Mouse (Mus musculus) ovary, adult 18-20 months (tissue): ENCODE measurements around the gene Noxa1.

Experiments
- DNase-seq: peaks from one replicate; pipeline ENCODE4 v3.0.0; 2022; ENCODE audit warnings: low spot score, mixed read lengths

Gene Noxa1

DNA sequence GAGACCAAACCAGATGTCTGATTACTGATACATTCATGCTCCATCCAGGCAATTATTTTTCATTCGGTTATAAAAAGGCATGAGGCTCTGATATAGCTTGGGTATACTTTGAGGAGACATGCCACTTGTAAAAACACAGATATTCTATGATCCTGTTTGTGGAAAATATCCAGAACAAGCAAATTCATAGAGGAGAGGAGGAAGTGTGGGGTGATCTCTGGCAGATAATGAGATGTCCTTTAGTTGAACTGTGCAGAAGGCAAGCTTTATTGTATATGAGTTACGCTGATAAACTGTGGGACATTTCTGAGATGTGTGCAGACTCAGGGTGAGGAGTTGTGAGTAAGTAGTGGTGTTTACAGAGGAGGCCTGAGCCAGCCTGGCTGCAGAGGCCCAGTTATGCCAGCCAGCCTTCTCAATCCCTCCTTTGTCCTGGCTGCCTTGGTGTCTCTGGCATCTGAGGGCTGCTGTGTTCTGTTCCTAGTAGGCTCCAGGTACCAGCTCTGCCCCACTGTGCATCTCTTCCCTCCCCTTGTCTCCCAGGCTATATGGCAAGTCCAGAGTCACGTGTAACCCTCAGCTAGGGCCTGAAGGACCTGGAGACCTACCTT is 3.2 kb upstream of the Noxa1 start:
- no peak for DNase-seq

DNA sequence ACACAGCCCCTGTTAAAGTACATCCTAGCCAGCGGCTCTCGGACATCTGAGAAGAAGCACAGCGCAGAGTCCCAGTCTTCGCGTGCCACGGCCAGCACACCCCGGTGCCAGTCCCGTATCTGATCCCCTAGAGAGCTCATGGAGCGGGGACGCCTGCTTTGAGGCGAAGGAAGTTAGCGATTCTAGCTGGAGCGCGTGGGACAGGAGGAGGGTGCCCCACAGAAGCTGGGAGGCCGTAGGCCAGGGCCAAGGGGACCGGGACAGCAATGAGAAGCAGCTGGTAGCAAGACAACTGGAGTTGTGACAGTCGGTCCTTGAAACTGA is 202 bp downstream of the Noxa1 start:
- DNase-seq: no peak

DNA sequence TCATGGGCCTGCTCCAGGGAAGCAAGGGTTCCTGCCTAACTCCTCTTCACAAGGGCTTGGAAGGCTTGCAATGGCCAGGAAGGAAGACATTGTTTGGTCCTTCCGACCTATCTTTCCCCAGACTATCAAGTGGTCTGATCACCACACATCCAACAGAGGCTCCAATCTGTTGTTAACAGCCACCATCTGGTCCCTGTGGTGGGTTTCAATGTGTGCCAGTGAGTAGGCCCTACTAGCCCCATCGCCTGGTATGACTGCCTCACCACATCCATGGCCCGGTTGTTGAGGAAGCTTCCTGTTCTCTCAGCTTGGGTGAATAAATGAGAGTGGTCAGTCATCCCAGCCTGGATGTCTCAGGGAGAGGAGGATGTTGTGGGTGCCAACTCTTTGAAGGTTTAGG is 6.3 kb downstream of the Noxa1 start:
- DNase-seq: no peak

DNA sequence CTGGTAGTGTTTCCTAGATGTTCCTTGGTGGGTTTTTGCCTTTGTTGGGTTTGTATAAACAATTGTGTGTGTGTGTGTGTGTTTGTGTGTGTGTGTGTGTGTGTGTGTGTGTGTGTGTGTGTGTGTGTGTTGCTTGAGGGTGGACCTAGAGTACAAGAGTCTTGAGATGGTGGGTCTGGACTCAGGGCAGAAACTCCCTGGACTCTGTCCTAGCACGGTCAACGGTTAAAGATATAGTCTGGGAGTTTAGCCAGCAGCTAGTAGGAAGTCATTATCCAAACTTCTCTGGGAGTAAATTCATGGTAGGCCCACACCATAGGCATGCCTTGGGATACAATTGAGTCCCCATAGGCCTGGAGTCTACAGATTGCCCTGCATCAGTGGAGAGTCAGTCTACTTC is 7.1 kb downstream of the Noxa1 start:
- DNase-seq: no peak

DNA sequence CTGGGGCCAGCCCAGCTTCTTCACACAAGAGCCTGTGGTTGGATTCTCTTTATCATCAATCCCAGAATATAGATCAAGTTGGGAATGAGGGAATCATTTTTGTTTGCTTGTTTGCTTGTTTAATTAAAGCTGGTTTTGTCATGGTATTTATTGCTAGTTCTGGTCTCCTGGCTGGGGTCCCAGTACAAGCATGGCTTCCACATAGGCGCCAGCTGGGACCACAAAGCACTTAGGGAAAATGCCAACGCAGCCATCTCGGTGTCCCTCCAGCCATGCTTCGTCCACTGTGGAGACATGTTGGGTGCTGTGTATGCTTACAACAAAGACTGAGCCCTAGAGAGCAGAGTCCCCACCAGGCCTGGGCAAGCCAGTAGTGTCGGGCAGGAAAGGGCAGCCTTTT is 9.4 kb downstream of the Noxa1 start:
- no peak for DNase-seq

DNA sequence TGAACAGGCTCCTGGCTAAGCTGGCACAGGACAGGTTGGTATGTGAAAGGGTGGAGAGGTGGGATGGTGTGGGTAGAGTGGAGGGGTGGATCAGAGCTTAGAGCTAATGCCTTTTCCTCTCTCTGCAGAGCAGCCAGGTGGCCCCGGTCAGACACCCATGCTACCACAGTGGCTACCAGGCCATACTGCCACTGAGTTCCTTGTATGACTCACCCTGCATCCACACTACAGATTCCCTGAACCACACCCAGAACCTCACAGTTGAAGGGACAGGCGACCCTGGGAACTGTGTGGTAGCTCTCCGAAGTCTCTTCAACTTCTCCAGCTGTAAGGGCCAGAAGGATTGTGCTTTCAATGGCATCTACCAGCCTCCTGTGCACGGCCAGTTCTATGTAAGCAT is 11.3 kb downstream of the Noxa1 start:
- DNase-seq: no peak

DNA sequence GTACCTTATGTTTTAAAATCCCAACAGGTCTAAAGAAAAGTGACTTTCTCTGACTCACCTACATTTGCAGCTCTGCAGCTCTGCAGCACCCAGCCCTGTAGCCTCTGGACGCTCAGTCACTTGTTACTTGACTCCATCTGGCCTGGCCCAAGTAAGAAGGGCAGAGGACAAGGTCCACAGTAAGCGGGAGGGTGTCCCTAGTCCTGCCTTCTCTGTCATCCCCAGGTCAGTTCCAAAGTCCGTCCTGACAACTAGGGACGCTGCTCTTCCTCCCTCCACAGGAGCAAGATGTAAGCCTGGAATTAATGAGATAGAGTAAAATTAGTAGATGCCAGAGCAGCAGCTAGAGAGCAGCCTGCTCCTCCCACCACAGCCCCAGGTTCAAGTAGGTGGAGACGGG is 14.9 kb downstream of the Noxa1 start, which contains the start of gene Entpd8:
TSS of gene Entpd8 (plus strand) at position 229 of the 400 bp plus-strand sequence.
- DNase-seq: no peak

DNA sequence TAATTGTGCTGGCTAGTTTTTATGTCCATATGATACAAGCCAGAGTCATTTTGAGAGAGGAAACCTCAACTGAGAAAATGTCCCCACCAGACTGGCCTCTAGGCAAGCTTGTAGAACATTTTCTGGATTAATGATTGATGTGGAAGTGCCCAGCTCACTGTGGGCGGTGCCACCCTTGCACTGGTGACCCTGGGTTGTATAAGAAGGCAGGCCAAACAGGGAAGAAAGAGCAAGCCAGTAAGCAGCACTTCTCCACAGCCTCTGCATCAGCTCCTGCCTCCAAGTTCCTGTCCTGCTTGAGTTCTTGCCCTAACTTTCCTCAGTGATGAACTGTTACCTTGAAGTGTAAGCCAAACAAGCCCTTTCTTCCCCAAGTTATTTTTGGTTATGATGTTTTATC is 16.0 kb downstream of the Noxa1 start:
- no peak for DNase-seq

DNA sequence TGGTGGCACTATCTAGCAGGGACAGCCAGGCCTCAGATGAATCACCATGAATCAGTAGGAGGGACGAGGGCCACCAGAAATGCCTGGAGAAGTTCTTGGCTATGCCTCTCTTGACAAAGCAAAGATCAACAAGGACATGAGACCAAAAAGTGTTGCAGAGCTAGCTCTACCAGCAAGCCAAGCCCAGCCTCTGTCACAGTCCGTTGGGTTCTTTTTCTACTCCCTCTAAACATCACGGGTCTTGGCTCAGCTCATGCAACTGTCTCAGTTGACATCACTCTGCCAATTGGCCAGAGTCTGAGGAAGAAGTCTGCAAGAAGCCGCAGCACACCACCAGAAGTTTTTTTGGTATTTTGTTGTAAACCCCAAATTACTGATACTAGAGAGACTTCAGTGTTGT is 19.4 kb downstream of the Noxa1 start:
- DNase-seq: no peak

DNA sequence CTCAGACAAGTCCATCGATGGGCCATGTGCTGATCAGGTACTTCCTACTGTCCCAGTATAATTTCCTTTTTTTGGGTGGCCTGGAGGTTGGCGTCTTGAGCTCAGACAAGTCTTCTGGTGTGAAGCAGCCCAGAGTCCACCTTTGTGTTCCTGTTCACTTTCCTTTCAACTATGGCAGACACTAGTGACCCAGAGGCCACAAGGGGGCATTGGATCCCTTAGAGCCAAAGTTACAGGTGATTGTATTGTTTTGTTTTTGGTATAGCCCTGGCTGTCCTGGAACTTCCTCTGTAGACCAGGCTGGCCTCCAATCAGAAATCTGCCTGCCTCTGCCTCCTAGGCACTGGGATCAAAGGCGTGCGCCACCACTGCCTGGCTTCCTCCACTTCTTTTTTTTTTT is 22.6 kb downstream of the Noxa1 start:
- DNase-seq: no peak

DNA sequence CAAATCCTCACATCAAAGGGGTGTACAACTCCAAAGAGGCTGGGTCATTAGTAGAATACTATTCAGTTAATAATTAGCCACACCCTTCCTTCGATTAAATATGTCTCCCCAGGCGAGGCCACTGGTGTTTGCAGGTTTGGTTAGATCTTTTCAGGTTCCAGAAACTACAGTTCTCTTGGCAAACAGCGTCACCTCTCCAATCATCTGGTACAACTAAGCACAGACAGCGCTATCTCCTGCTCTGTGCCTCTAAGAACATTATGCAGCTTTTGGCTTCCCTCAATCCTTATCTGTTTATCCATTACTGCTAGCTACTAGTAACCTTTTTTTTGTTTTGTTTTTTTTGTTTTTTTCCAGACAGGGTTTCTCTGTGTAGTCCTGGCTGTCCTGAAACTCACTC is 25.4 kb downstream of the Noxa1 start:
- no peak for DNase-seq

DNA sequence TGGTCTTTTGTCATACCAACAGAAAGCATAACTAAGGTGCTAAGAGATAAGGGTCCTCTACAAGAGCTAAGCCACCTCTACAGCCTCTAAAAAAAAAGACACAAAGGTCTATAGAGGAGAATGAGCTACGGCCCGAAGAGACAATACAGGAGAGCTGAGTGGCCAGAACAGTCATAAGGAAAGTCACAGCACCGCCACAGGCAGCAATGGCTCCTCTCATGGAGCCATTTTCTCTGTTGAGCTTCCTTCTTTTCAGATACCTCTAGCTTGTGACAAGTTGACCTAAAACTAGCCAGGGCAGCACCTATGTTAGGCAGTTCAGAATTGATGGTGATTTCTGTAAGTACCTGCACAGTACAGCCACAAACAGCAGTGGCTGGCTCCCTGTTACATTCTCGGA is 28.4 kb downstream of the Noxa1 start:
- DNase-seq: no peak

DNA sequence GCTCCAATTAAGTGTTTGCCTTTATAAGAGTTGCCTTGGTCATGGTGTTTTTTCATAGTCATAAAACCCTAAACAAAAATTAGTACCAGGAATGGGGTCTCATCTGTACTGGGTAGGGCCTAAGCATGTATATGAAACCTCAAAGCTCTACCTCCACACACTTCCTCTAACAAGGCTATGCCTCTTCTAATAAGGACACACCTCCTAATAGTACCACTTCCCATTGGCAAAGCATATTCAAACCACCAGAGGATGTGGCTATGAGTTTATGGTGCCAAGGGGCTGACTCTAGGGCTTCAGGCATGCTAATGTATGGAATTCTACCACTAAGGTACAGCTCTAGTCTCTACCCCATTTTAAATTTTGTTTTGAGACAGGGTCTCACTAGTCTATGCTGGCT is 29.4 kb downstream of the Noxa1 start:
- no peak for DNase-seq

DNA sequence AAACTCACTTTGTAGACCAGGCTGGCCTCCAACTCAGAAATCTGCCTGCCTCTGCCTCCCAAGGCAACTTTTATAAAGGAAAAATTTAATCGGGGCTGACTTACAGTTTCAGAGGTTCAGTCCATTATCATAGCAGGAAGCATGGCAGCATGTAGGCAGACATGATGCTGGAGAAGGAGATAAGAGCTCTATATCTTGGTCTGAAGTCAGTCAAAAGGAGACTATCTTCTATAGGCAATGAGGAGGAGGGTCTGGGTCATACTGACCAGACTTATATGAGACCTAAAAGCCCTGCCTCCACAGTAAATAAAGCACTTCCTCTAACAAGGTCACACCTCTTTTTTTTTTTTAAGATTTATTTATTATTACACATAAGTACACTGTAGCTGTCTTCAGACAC is 30.7 kb downstream of the Noxa1 start:
- no peak for DNase-seq

DNA sequence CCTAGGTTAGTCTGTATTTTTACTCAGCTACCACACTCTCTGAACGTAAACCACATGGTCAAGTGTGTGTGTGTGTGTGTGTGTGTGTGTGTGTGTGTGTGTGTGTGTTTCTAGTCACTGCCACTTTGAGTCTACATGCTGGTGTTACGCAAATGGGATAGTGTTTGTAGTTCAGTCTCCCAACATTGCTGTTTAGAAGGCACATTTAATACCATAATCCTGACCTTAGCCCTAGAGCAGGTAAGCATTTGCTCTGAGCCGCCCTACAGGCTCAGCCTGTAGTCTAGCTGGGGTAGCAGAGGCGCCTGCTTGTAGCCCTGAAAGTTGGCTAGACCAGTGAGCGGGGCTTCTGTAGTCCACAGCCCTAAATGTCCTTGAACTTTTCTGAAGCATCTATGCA is 31.4 kb downstream of the Noxa1 start:
- DNase-seq: no peak

DNA sequence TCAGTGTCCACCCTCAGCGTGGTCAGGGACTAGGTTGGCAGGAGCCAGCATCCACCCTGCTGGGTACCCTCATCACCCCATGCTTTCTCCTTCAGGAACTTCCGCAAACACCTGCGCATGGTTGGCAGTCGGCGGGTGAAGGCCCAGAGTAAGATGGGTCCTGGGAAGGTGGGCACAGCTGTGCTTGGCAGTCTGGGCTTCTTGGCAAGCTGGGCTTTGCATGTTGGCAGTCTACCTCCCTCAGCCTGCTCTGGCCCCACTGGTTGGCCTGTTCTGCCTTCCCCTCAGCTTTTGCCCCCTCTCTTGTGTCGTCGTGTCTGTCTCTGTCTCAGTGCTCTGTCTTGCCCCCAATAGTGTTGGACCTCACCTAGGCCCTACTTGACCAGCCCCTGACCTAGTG is 36.0 kb downstream of the Noxa1 start:
- DNase-seq: no peak

DNA sequence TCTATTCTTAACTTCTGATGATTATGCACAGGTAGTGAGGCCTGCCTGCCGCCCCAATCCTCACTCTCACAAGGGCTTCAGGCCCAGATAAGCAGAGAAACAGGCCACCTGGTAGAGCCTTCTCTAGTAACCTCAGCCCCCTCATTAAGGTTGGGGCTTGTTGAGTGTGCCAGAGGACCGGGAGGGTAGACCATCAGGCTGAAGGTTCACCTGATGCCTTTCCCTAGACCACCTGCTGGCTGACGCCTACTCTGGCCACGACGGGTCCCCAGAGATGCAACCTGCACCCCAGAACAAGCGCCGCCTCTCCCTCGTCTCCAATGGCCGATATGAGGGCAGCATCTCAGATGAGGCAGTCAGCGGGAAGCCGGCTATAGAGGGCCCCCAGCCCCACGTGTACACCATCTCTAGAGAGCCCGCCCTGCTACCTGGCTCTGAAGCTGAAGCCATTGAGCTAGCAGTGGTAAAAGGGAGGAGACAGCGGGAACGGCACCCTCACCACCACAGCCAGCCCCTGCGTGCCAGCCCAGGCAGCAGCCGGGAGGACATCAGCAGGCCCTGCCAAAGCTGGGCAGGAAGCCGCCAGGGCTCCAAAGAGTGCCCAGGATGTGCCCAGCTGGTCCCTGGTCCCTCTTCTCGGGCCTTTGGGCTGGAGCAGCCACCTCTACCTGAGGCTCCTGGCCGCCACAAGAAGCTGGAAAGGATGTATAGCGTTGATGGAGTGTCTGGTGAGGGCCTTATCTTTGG is 39.4 kb downstream of the Noxa1 start:
- no peak for DNase-seq

DNA sequence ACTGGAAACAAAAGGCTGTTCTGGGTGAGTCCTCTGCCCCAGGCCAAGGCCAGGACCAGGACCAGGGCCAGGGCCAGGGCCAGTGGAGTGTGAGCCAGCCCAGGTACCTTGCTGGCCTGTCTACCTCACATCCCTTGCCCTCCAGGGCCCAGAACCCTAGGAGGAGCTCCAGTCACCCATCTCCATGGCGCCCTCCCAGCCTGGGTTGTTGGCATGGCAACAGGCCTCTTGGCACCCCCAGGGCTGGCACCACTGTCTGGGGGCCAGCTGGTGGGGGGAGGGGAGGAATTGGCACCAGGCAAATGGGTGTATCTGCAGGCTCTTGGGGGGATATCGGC is 39.9 kb downstream of the Noxa1 start:
- DNase-seq: no peak

DNA sequence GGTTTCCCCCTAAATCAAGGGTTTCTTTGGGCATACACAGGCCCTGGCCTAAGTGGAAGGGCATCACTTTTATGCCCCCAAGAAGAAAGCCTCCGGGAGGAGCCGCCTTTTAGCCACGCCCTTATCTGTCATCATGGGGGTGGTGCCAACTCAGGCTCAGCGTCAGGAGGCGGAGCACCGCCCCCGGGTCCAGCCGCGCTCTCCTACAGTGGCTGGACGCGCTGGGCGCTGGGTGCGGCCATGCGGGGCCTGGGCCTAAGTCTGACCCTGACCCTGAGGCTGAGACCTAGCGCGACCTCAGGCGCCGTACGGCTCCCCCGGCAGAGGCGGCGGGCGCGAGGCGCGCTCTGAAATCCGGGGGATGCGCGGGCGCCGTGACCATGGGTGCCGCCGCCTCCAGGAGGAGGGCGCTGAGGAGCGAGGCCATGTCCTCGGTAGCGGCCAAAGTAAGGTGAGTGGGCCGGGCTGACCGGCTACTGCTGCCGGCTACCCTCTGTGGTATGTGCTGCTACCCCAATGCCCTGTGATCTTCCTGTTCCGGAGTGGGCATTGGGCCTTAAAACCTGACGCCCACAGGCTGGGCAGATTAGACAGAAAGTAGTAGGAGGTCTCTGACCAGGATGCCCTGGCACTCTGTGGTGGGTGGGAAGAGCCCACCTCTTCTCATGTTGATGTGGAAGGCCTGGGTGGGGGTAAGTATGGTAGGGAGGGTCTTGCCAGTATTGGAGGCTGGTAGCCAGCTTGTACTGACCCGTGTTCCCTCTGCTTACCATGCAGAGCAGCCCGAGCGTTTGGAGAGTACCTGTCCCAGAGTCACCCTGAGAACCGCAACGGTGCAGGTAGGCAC is 40.5 kb downstream of the Noxa1 start, which contains the start of gene Nsmf:
TSS of gene Nsmf (plus strand) at position 135 of the 847 bp plus-strand sequence.
- peak; percentile 70 for DNase-seq

DNA sequence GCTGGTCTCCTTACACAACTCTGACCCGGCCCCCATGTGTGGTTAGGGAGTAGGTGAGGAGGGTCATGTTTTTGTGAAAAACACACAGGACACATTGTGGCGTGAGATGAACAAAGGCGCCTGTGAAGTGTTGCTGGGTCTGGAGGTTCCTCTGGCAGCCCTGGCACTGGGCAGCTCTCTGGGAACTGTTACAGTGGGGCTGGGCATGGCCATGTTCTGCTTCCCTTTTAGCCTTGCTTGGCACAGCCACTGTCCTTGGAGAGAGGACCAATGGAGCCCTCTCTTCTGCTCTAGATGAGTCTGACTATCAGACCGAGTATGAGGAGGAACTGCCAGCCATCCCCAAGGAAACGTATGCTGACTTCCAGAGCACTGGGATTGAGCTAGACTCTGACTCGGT is 41.8 kb downstream of the Noxa1 start:
- no peak for DNase-seq

DNA sequence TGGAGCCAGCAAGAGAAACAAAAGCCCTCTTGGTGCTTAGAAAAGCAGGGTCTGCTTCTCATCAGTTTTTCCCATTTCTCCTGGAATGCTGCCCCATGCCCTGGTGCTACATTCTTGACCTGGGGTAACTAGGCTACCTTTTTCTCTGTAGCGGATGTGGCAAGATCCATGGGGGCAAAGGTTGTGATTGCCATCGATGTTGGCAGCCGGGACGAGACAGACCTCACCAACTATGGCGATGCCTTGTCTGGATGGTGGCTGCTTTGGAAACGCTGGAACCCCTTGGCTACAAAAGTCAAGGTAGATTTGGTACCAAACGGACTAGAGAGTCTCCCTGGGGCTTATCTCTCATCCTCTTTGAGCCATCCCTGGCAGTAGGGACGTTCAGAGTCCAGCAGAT is 43.5 kb downstream of the Noxa1 start:
- no peak for DNase-seq

DNA sequence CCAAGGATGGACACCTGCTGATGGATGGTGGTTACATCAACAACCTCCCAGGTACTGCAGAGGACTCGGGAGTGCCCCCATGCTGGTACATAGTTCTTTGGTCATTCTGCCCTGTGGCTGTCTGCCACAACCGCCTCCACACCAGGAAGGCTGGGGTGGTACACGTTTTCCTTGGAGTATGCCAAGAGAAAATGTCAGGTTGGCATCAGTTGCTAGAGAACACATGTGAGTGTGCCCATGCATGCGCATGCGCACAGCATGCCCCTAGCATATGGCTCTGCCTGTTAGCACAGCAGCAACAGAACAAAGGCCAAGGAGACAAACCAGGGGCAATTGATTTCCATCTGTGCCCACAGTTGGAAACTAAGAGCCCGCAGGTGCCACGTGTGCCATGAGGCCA is 44.0 kb downstream of the Noxa1 start:
- no peak for DNase-seq

DNA sequence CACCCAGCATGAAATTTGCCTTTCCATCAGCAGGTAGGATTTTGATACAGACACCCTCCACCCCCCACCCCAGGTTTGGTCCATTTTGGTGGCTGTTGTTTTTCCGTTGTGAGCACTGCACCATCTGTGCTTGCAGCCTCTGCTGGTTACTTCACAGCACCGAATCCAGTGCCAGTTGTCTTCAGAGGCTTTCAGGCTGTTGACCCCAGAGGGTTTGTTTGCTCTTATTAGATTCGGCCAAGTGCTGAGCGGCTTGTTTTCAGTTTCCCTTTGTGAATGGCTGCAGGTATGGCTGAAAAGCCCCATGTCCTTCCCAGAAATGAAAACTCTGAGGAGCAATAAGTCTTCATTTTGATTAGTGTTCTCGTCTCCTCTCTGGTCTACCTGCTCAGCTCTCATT is 54.9 kb downstream of the Noxa1 start:
- DNase-seq: no peak
